Mouse (Mus musculus) embryonic facial prominence, embryonic 12.5 days (tissue): Measurements from ENCODE around the gene Efcab2. TPM values are rescaled to one million over a fixed set of nuclear protein-coding genes. Genes with fewer than 3 reads are reported as not detected.

Experiments used
- ATAC-seq: fragments of 200-750 bp; cut with Nextera tagmentation; 2 replicates; pipeline ENCODE4 v1.8.0; 2017; ENCODE audit not compliant: insufficient number of reproducible peaks, insufficient read depth, low FRiP score, low TSS enrichment
- H3K27ac ChIP-seq: fragments of 300-500 bp; sonication (generic); 2 replicates; pipeline ENCODE4 v1.5.1; 2016; ENCODE audit warnings: mild to moderate bottlenecking
- H3K27me3 ChIP-seq: fragments of 300-500 bp; sonication (generic); 2 replicates; pipeline ENCODE4 v1.6.1; 2016; ENCODE audit warnings: mild to moderate bottlenecking, moderate library complexity
- H3K36me3 ChIP-seq: fragments of 300-500 bp; sonication (generic); 2 replicates; pipeline ENCODE4 v1.6.1; 2016; ENCODE audit warnings: mild to moderate bottlenecking
- H3K4me1 ChIP-seq: fragments of 300-500 bp; sonication (generic); 2 replicates; pipeline ENCODE4 v1.6.1; 2016
- H3K4me2 ChIP-seq: fragments of 300-500 bp; sonication (generic); replicated peaks from 2 replicates; pipeline ENCODE4 v1.6.1; 2016; ENCODE audit warnings: mild to moderate bottlenecking, moderate library complexity
- H3K4me3 ChIP-seq: fragments of 300-500 bp; sonication (generic); 2 replicates; pipeline ENCODE4 v1.5.1; 2016; ENCODE audit warnings: mild to moderate bottlenecking
- H3K9ac ChIP-seq: fragments of 300-500 bp; sonication (generic); 2 replicates; pipeline ENCODE4 v1.6.1; 2016; ENCODE audit warnings: mild to moderate bottlenecking, moderate library complexity
- H3K9me3 ChIP-seq: fragments of 300-500 bp; sonication (generic); 2 replicates; pipeline ENCODE4 v1.6.1; 2016; ENCODE audit warnings: mild to moderate bottlenecking, moderate library complexity
- WGBS: fragments of 180-500 bp; shearing (Covaris S2); methylation state at CpG from one replicate; pipeline ENCODE4 v1.1.7; 2016; 5-methylcytosine and 5-hydroxymethylcytosine counted together
- polyA plus RNA-seq: library from polyadenylated mRNA; unstranded; fragments of >200 nt; fragmentation: Nextera tagmentation; extraction: Ambion mirVana; gene quantifications from 2 replicates; pipeline ENCODE4 v1.2.1, GENCODE M21; 2016

Gene Efcab2
- polyA plus RNA-seq, 1 experiment from 2014 or later = 5.8 TPM

DNA sequence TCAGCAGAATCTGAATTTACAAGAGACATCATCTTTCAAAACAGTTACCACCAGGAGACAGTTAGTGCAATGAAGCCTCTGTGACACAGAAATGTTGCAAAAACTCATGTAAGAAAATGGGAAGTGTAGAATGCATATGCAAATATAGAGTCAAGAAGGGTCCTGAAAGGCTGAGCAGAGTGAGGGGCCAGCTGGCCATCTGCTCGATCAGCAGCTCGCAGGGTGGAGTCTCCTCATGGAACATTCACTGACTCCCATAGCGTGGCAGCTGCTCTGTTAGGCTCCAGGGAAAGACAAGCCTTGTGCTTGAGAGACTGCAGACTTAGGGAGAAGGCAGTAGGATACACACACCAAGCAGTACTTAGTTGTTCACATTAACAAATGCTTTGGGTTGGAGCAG lies 83.2 kb downstream of the Efcab2 start:
- Histone ChIP-seq H3K9me3 (no peaks in the 10 kb centered on the region), H3K4me2 (no peak overlapping the region), H3K4me3 (no peak overlapping the region), H3K36me3 (no peaks in the 10 kb centered on the region), H3K9ac (no peak overlapping the region), H3K4me1 (no peaks in the 10 kb centered on the region), H3K27ac (peak overlapping the region; percentile 42; the same call in 1 of the 2 replicates), H3K27me3 (no peaks in the 10 kb centered on the region)
- 18% methylated on average over 3 of the region's 3 CpGs for WGBS
- ATAC-seq = no peak

DNA sequence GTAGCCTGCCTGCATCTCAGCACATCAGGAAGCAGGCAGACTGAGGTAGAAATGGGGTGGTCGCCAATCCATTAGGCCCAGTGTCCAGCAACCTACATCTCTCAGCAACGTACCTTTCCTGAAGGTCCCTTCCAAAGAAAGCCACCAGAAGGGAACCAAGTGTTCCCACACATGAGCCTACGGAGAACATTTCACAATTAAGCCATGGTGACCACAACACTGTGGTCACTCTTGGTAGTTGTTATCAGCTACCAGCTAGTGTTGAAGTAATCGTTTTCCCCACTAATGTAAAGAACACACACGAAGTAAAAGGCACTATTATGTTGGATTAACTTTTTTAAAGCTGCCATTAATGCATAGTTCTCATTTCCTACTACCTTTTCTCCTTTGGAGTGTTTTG lies 85.8 kb downstream of the Efcab2 start:
- Histone ChIP-seq H3K4me1 (no peaks in the 10 kb centered on the region), H3K4me3 (no peak overlapping the region), H3K27me3 (no peaks in the 10 kb centered on the region), H3K9ac (no peak overlapping the region), H3K9me3 (no peaks in the 10 kb centered on the region), H3K36me3 (no peaks in the 10 kb centered on the region), H3K27ac (no peak overlapping the region), H3K4me2 (no peak overlapping the region)
- 88% methylated on average over 5 of the region's 5 CpGs for WGBS
- ATAC-seq = no peak

DNA sequence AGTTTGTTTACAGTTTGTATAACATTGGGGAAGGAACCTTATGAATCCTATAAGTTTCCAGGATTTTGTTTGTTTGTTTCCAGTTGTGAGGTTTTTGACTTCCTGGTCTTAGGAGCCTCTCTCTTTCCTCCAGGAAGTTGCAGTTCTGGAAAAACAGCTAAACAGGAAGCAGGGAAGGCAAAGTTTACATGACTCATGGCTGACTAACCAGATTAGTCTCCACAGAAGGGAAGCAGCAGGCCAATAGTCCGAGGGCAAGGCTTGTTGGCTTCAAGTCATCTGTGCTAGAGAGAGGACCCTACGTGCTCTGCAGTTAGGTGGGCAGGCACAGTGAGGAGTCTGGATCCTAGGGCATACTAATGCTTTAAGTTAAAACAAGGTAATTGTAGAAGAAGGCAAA lies 86.6 kb downstream of the Efcab2 start:
- WGBS = 74% methylated on average over 2 of the region's 2 CpGs
- Histone ChIP-seq H3K9me3 (no peaks in the 10 kb centered on the region), H3K27me3 (no peaks in the 10 kb centered on the region), H3K27ac (no peak overlapping the region), H3K36me3 (no peaks in the 10 kb centered on the region), H3K9ac (no peak overlapping the region), H3K4me1 (no peaks in the 10 kb centered on the region), H3K4me2 (no peak overlapping the region), H3K4me3 (no peak overlapping the region)
- ATAC-seq = no peak

DNA sequence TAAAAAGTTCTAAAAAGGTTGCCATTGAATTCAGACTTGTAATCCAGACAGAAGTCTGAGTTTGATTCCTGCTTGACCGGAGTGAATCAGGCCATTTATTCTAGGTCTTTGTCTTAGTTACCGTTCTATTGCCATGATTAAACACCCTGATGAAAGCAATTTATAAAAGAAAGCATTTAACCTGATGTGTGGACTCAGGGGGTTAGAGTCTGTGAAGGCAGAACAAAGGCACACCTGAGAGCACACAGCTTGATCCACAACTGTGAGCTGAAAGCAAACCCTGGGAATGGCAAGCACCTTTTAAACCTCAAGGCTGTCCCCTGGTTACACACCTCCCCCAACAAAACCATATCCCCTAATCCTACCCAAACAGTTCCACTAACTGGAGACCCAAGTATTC lies 90.3 kb downstream of the Efcab2 start:
- Histone ChIP-seq H3K9me3 (no peaks in the 10 kb centered on the region), H3K9ac (no peak overlapping the region), H3K27ac (no peak overlapping the region), H3K4me2 (no peak overlapping the region), H3K36me3 (no peaks in the 10 kb centered on the region), H3K4me3 (no peak overlapping the region), H3K4me1 (no peaks in the 10 kb centered on the region), H3K27me3 (no peaks in the 10 kb centered on the region)
- WGBS = 71% methylated on average over 2 of the region's 2 CpGs
- ATAC-seq = no peak

DNA sequence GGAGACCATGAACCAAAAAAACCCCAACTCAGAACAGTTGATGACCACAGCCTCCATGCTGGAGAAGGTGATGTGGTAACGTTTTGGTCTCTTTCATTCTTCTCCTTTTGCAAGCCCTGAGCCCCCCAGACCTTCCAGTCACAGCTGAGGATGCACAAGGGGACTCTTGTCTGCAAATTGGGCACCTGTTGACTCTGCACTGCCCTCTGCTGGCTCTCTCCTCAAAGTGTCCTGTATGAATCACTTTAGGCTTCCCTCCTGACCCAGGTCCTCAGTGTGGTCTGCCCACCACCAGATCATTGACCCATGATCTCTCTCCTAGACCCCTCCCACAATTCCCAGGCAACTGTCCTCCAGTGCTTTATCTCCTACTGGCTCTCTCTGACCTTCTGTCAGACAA lies 91.0 kb downstream of the Efcab2 start:
- 32% methylated on average over 1 of the region's 1 CpGs for WGBS
- no peak for ATAC-seq
- Histone ChIP-seq H3K4me2 (no peak overlapping the region), H3K27ac (no peak overlapping the region), H3K27me3 (no peaks in the 10 kb centered on the region), H3K36me3 (no peaks in the 10 kb centered on the region), H3K4me3 (no peak overlapping the region), H3K9ac (no peak overlapping the region), H3K4me1 (no peaks in the 10 kb centered on the region), H3K9me3 (no peaks in the 10 kb centered on the region)

DNA sequence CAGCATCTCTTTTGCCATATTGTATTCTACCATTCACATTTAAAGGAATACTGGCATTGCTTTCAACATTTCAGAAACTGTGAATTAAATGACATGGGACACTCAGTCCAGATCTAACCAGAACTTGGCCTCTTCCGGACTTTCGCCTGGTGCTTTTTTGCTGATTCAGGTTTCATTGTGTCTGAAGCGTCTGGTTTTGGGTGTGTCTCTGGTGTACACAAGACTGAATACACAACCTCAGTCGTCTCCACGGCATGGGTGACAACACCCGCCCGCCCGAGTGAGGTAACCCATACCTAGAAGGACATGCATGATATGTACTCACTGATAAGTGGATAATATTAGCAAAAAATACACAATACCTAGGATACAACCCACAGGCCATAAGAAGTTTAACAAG lies 101.1 kb downstream of the Efcab2 start:
- Histone ChIP-seq H3K4me2 (no peak overlapping the region), H3K36me3 (no peaks in the 10 kb centered on the region), H3K27ac (no peak overlapping the region), H3K4me3 (no peak overlapping the region), H3K4me1 (no peaks in the 10 kb centered on the region), H3K9me3 (no peaks in the 10 kb centered on the region), H3K9ac (no peak overlapping the region), H3K27me3 (no peaks in the 10 kb centered on the region)
- 89% methylated on average over 8 of the region's 8 CpGs for WGBS
- ATAC-seq = no peak

DNA sequence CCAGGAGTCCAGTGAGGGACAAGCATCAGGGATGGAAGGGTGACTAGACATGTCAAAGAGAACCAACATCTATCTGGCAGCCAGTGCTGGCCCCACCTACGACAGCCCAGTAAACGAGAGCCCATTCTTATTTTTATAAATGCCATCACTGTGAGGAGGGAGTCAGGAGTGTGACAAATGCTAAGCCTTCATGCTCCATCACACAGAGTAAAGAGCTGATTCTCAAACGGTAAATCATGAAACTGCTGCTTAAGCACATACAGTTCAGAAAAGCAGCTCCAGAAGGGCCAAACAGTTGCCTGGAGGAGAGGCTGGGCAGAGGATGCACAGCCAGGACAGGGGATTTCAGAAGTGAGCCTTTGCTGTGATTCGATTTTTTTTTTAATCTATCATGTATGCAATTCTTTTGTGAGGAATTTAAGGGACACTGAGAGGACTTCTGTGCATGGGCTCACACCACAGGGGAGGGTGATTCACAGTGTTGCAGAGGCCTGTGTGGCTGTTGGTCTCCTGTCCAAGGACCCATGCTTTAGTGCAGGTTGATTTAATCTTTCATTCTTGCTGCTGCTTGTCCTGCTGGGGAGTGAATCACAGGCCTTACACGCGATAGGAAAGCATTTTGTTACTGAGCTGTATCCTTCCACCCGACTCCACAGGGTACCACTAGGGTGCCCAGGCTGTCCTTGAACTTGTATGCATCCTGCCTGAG lies 106.6 kb downstream of the Efcab2 start:
- Histone ChIP-seq H3K9me3 (no peaks in the 10 kb centered on the region), H3K36me3 (no peaks in the 10 kb centered on the region), H3K4me2 (no peak overlapping the region), H3K27me3 (no peaks in the 10 kb centered on the region), H3K4me3 (no peak overlapping the region), H3K9ac (no peak overlapping the region), H3K27ac (no peak overlapping the region), H3K4me1 (peaks cover 8% of the 10 kb centered on the region; the same call in 1 of the 2 replicates)
- WGBS = 56% methylated on average over 7 of the region's 7 CpGs
- no peak for ATAC-seq

DNA sequence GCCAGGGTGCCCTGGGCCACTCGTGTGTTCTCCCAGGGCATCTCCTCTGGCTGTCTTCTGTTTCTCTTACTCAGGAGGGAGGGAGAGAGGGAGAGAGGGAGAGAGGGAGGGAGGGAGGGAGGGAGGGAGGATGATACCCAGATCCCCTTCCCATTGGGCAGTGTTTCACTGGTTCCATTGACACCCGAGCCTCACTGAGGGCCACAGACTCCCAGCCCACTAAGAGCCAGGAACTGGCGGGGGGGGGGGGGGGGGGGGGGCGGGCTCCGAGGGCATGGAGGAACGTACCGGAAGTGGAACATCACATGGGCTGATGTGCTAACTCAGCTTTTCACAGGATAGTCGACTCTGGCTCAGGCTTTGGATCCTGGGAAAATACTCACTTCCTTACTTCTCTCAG lies 108.1 kb downstream of the Efcab2 start:
- Histone ChIP-seq H3K4me2 (no peak overlapping the region), H3K4me1 (peaks cover 11% of the 10 kb centered on the region; the same call in 1 of the 2 replicates), H3K36me3 (no peaks in the 10 kb centered on the region), H3K27ac (no peak overlapping the region), H3K27me3 (no peaks in the 10 kb centered on the region), H3K9me3 (no peaks in the 10 kb centered on the region), H3K4me3 (no peak overlapping the region), H3K9ac (no peak overlapping the region)
- 34% methylated on average over 7 of the region's 8 CpGs for WGBS
- no peak for ATAC-seq

DNA sequence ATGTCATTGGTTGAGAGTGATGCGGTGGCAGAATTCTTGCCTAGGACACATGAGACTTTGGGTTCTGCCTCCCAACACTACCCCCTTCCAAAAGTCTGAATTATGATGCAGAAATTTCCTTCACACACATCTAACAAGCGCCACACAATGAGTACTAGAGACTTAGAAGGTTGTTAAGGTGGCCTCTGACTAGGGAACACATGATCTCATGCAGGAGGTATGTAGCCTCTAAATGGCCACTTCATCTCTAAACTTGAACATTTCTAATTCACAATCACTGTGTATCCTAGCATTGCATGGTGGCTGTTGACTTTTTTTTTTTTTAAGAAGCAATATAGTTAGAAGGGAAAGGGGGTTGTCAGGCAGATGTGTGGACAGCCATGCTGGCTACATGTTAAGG lies 110.0 kb downstream of the Efcab2 start:
- no peak overlapping the region for H3K27ac ChIP-seq
- H3K4me1 ChIP-seq = peaks cover 11% of the 10 kb centered on the region; the same call in 1 of the 2 replicates
- ATAC-seq = no peak
- no peak overlapping the region for H3K4me2 ChIP-seq
- no peaks in the 10 kb centered on the region for H3K36me3 ChIP-seq
- no peaks in the 10 kb centered on the region for H3K9me3 ChIP-seq
- no peaks in the 10 kb centered on the region for H3K27me3 ChIP-seq
- no peak overlapping the region for H3K9ac ChIP-seq
- WGBS = 69% methylated on average over 2 of the region's 2 CpGs
- no peak overlapping the region for H3K4me3 ChIP-seq

DNA sequence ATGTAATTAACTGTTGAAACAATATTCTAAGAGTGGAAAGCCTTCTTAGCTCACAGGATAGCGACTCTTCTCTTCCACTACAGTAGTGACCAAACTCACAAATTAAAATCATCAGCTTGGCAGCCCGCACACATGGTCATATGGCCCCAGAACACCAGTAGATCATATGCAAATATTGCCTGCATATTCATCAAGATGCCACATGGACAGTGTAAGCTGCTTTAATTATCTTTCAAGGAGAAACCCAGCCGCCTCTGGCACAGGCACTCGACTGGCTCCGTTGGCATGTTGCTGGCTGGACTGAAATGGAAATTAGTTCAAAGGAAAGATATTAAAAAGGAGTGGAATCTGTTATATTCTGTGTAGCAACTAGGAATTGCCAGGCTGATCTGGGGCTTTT lies 116.5 kb downstream of the Efcab2 start:
- ATAC-seq = no peak
- WGBS = 83% methylated on average over 5 of the region's 5 CpGs
- H3K4me1 ChIP-seq = peaks cover 7% of the 10 kb centered on the region; the same call in 1 of the 2 replicates
- no peak overlapping the region for H3K27ac ChIP-seq
- no peaks in the 10 kb centered on the region for H3K9me3 ChIP-seq
- H3K4me2 ChIP-seq = no peak overlapping the region
- no peak overlapping the region for H3K9ac ChIP-seq
- no peaks in the 10 kb centered on the region for H3K36me3 ChIP-seq
- H3K4me3 ChIP-seq = no peak overlapping the region
- H3K27me3 ChIP-seq = no peaks in the 10 kb centered on the region

DNA sequence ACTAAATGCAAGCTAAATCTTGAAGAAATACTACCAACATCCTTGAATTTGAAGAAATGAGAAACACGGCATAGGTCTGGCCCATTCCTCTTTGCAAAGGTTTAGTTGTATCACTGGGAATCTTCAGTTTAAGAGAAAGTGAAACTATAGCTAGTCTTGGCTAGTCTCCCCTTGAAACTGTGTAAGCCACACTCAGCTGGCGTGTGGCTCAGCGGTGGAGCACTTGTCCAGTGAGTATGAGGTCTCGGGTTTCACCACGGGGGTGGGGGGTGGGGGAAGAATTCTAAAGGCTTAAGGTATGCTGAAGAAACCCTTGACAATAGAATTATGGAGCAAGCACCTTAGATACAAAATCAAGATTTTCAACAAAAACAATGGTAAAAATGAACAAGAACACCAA lies 117.3 kb downstream of the Efcab2 start:
- H3K4me3 ChIP-seq = no peak overlapping the region
- H3K36me3 ChIP-seq = no peaks in the 10 kb centered on the region
- 31% methylated on average over 5 of the region's 5 CpGs for WGBS

DNA sequence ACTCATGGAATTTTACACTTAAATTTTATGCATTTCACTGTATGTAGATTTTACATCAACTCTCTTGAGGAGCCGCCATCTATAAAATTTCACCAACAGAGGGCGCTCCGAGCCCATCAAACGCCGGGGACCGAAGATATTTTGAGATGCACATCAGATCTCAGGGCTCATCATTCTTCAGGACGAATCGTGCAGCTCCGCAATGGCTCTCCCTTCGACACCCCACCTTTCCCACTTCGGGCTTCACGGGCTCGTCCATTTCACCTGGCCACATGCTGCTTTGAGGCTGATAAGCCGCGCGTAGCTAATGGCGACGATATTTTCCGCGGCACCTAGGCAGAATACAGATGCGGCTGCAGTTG lies 121.3 kb downstream of the Efcab2 start:
- peaks cover 4% of the 10 kb centered on the region; the same call in 1 of the 2 replicates for H3K27me3 ChIP-seq
- peak overlapping the region; percentile 82; the same call in 1 of the 2 replicates for H3K9ac ChIP-seq
- peak overlapping the region; percentile 97 for H3K4me2 ChIP-seq
- 0 out of 2 replicates have a peak, but pooled peaks cover 7% of the 10 kb centered on the region for H3K4me1 ChIP-seq
- H3K27ac ChIP-seq = peak overlapping the region; percentile 89
- no peak for ATAC-seq
- under 1% methylated on average over 21 of the region's 21 CpGs for WGBS
- no peaks in the 10 kb centered on the region for H3K9me3 ChIP-seq
- no peaks in the 10 kb centered on the region for H3K36me3 ChIP-seq
- H3K4me3 ChIP-seq = peak overlapping the region; percentile 76

More for the DNA sequence above, 117.3 kb downstream of the Efcab2 start:
- Histone ChIP-seq H3K9ac (no peak overlapping the region), H3K4me2 (no peak overlapping the region), H3K27me3 (no peaks in the 10 kb centered on the region), H3K4me1 (0 out of 2 replicates have a peak, but pooled peaks cover 3% of the 10 kb centered on the region), H3K9me3 (no peaks in the 10 kb centered on the region), H3K27ac (no peak overlapping the region)
- no peak for ATAC-seq
